Mouse (Mus musculus) embryonic facial prominence, embryonic 14.5 days (tissue): ENCODE data around the gene Rnf123. TPM values are rescaled to one million over a fixed set of nuclear protein-coding genes. Genes with fewer than 3 reads are reported as not detected.

Source experiments
- ATAC-seq: fragments of 200-750 bp; cut with Nextera tagmentation; 2 replicates; pipeline ENCODE4 v1.8.0; 2017; ENCODE audit warnings: low read depth, moderate number of reproducible peaks, moderate TSS enrichment
- DNase-seq: peaks from one replicate; pipeline ENCODE4 v3.0.0-alpha.2; 2015; ENCODE audit warnings: low spot score
- H3K27ac ChIP-seq: fragments of 300-500 bp; sonication (generic); replicated peaks from 2 replicates; pipeline ENCODE4 v1.5.1; 2014; ENCODE audit warnings: low read depth, mild to moderate bottlenecking, low read length, moderate library complexity
- H3K27me3 ChIP-seq: fragments of 300-500 bp; sonication (generic); replicated peaks from 2 replicates; pipeline ENCODE4 v1.6.1; 2014; ENCODE audit warnings: low read length; ENCODE audit not compliant: control insufficient read depth, insufficient read depth
- H3K36me3 ChIP-seq: fragments of 300-500 bp; sonication (generic); 2 replicates; pipeline ENCODE4 v1.6.1; 2014; ENCODE audit warnings: low read length, mixed read lengths; ENCODE audit not compliant: control insufficient read depth, insufficient read depth
- H3K4me1 ChIP-seq: fragments of 300-500 bp; sonication (generic); 2 replicates; pipeline ENCODE4 v1.6.1; 2014; ENCODE audit warnings: antibody characterized with exemption, low read length; ENCODE audit not compliant: control insufficient read depth, insufficient read depth
- H3K4me2 ChIP-seq: fragments of 300-500 bp; sonication (generic); 2 replicates; pipeline ENCODE4 v1.6.1; 2014; ENCODE audit warnings: low read depth, mild to moderate bottlenecking, low read length, moderate library complexity, mixed read lengths
- H3K4me3 ChIP-seq: fragments of 300-500 bp; sonication (generic); 2 replicates; pipeline ENCODE4 v1.5.1; 2014; ENCODE audit warnings: low read depth, mild to moderate bottlenecking, low read length
- H3K9ac ChIP-seq: fragments of 300-500 bp; sonication (generic); 2 replicates; pipeline ENCODE4 v1.6.1; 2014; ENCODE audit warnings: low read depth, mild to moderate bottlenecking, low read length, moderate library complexity, mixed read lengths
- H3K9me3 ChIP-seq: fragments of 300-500 bp; sonication (generic); 2 replicates; pipeline ENCODE4 v1.6.1; 2016; ENCODE audit warnings: low read length; ENCODE audit not compliant: control insufficient read depth
- WGBS: fragments of 180-500 bp; shearing (Covaris S2); extraction: QIAGEN DNeasy Blood & Tissue Kit; methylation state at CpG from one replicate; pipeline ENCODE4 v1.1.7; 2014; 5-methylcytosine and 5-hydroxymethylcytosine counted together
- polyA plus RNA-seq: library from polyadenylated mRNA; unstranded; fragments of >200 nt; fragmentation: Nextera tagmentation; extraction: Ambion mirVana; gene quantifications from 2 replicates; pipeline ENCODE4 v1.2.1, GENCODE M21; 2014

Rnf123 gene
- polyA plus RNA-seq, 1 experiment from 2014 or later: 22.9 TPM

DNA sequence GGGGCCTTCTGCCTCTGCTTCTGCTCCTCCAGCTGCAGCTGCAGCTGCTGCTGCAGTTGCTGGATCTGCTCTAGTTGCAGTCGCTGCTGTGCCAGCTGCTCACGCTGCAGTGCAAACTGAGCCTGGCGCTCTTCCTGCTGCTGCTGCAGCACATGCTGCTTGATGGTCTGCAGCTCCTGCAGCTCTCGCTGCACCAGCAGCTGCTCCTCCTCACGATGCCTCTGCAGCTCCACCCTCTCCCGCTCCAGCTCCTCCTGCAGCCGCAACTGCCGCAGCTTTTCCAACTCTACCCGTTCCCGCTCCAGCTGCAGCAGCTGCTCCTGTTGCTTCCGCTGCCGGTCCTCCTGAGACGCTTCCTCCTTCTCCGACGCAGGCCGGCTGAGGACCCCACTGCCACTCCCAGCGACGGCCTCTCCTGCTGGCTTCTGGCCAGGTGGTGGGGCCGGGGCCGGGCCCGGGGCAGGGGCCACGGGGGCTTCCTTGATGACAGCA is 28.0 kb upstream of the Rnf123 start:
- Histone ChIP-seq H3K36me3 (no peaks in the 10 kb centered on the region), H3K9me3 (0 out of 2 replicates have a peak, but pooled peaks cover 4% of the 10 kb centered on the region), H3K27ac (no peak overlapping the region), H3K4me1 (peaks cover 12% of the 10 kb centered on the region), H3K4me2 (peak overlapping the region; percentile 57), H3K9ac (peak overlapping the region; percentile 47), H3K27me3 (no peaks in the 10 kb centered on the region; the same call in 1 of the 2 replicates), H3K4me3 (peak overlapping the region; percentile 31)
- 13% methylated on average over 17 of the region's 22 CpGs for WGBS
- peak; percentile 79 for DNase-seq
- peak; percentile 10; the same call in 1 of the 2 replicates for ATAC-seq

DNA sequence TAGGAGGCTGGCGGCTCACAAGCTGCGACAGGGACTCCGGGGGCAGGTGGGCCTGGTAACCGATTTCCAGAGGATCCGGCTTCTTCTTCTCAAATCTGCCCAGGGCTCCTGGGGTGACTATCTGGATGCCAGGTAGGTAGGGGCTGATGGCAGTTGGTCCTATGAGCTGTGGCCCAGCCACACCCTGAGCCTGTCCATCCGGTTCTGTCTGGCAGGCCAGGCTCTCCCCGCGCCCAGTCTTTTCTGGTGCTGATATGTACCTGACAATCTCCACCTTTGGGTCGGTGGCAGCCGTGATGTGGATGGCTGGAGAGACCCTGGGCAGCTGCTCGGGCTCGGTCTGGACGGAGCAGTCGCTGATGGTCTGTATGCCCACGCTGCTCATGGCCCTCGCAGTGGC is 27.0 kb upstream of the Rnf123 start:
- peak overlapping the region; percentile 8; the same call in 1 of the 2 replicates for H3K9ac ChIP-seq
- WGBS: 82% methylated on average over 14 of the region's 16 CpGs
- DNase-seq: peak; percentile 9
- no peak for ATAC-seq
- no peaks in the 10 kb centered on the region for H3K36me3 ChIP-seq
- H3K4me3 ChIP-seq: no peak overlapping the region
- H3K9me3 ChIP-seq: 0 out of 2 replicates have a peak, but pooled peaks cover 4% of the 10 kb centered on the region
- peaks cover 16% of the 10 kb centered on the region for H3K4me1 ChIP-seq
- H3K27ac ChIP-seq: no peak overlapping the region
- H3K27me3 ChIP-seq: no peaks in the 10 kb centered on the region; the same call in 1 of the 2 replicates
- peak overlapping the region; percentile 57; the same call in 1 of the 2 replicates for H3K4me2 ChIP-seq

DNA sequence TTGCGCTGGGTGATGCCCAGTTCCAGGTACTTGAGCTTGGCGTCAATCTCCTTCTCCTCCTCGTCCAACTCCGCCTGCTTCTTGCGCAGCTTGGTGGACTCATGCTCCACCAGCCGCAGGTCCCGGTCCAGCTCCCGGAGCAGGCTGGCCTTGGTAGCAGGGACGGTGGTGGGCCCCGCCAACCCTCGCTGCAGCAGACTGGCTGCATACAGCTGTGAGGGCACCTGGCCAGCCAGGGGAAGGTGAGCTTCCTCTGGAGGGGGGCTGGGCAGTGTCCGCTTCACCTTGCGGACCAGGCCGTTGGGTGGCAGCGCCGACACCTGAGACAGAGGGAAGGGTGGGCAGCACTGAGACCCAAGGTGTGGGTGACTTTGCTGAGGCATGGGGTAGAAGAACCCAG is 24.7 kb upstream of the Rnf123 start:
- Histone ChIP-seq H3K9ac (no peak overlapping the region), H3K36me3 (no peaks in the 10 kb centered on the region), H3K4me1 (peaks cover 23% of the 10 kb centered on the region), H3K9me3 (no peaks in the 10 kb centered on the region), H3K4me2 (no peak overlapping the region), H3K4me3 (no peak overlapping the region), H3K27ac (no peak overlapping the region), H3K27me3 (no peaks in the 10 kb centered on the region; the same call in 1 of the 2 replicates)
- 94% methylated on average over 15 of the region's 16 CpGs for WGBS
- DNase-seq (no peak), ATAC-seq (no peak)

DNA sequence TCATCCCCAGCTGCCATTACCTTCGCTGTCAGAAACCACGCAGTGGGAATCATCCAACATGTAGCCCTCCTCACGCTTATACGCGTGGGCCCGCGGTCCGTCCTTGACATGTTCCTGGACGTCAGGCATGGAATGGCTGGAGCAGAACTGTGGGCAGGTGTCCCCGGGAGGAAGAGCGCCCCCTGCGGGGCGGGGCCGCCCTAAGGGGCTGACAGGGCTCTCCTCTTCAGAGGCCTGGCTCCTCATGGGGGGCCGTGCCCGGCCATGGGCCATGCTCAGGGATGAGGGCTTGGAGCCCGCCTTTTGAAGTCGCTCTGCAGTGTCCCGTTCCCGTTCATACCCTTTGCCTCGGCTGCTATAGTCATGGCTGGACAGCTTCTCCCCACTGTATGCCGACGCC is 22.9 kb upstream of the Rnf123 start:
- H3K27ac ChIP-seq: no peak overlapping the region
- no peak overlapping the region for H3K4me3 ChIP-seq
- no peaks in the 10 kb centered on the region for H3K27me3 ChIP-seq
- DNase-seq (no peak), ATAC-seq (no peak)
- H3K4me1 ChIP-seq: peaks cover 20% of the 10 kb centered on the region
- H3K4me2 ChIP-seq: no peak overlapping the region
- H3K9me3 ChIP-seq: no peaks in the 10 kb centered on the region
- no peak overlapping the region for H3K9ac ChIP-seq
- H3K36me3 ChIP-seq: no peaks in the 10 kb centered on the region
- WGBS: 90% methylated on average over 23 of the region's 23 CpGs

DNA sequence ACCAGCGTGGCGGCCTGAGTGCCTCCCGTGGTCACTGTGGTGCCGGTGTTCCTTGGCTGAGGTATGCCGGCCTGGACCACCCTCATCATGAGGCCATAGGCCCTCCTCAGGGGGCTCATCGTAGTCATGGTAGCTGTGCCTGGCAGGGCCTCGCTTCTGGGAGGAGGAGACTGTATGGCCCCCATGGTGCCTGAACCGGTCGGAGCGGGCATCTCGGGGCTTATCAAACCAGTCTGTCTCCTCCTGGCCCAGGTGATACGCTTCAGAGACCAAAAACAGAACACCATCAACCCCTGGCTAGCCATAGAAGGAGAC is 22.4 kb upstream of the Rnf123 start:
- no peaks in the 10 kb centered on the region for H3K36me3 ChIP-seq
- no peak for DNase-seq
- peak overlapping the region; percentile 65 for H3K27ac ChIP-seq
- WGBS: 67% methylated on average over 8 of the region's 12 CpGs
- peak overlapping the region; percentile 42 for H3K4me2 ChIP-seq
- no peaks in the 10 kb centered on the region for H3K9me3 ChIP-seq
- no peaks in the 10 kb centered on the region for H3K27me3 ChIP-seq
- ATAC-seq: peak; percentile 19; the same call in 1 of the 2 replicates
- H3K4me1 ChIP-seq: peaks cover 14% of the 10 kb centered on the region
- H3K9ac ChIP-seq: peak overlapping the region; percentile 47; the same call in 1 of the 2 replicates
- H3K4me3 ChIP-seq: 0 out of 2 replicates have a peak overlapping the region, but pooled peaks have one; percentile 3

DNA sequence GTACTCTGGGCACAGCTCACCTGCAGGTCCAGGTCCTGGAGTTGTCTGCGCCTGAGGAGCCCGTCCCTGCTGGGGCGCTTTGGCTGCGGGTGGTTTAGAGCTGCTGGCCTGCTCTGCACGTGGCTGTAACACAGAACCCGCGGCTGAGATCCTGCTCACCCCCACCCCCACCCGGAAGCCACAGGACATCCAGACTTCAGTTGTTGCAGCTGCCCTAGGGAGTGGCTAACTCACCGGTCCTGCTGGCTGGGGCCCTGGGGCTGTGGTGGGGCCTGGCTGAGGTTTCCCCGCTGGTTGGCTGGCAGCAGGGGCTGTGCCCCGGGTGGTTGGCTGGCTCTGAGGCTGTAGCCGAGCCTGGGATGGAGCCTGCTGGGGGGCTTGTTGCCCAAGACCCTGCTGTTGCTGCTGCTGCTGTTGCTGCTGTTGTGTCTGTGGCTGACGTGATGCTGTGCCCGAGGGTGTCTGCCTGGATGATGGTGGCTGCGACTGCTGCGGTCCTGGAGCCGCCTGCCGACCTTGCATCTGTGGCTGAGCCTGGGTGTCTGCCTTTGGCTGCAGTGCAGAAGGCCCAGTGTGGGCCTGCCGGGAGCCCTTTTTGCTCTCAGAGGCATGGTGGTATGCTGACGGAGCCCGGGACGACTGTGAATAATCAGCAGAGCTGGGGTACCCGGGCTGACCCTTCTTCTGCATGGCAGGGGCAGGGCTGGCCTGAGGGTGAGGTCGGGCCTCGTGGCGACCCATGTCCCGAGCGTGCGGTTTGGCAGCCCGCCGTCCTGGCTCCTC is 21.8 kb upstream of the Rnf123 start:
- 36% methylated on average over 22 of the region's 31 CpGs for WGBS
- DNase-seq: peak; percentile 74
- Histone ChIP-seq H3K4me3 (0 out of 2 replicates have a peak overlapping the region, but pooled peaks have one; percentile 3), H3K27ac (peak overlapping the region; percentile 65), H3K36me3 (no peaks in the 10 kb centered on the region), H3K4me1 (peaks cover 11% of the 10 kb centered on the region), H3K9ac (peak overlapping the region; percentile 47), H3K9me3 (no peaks in the 10 kb centered on the region), H3K27me3 (no peaks in the 10 kb centered on the region), H3K4me2 (peak overlapping the region; percentile 42)
- ATAC-seq: peak; percentile 82

DNA sequence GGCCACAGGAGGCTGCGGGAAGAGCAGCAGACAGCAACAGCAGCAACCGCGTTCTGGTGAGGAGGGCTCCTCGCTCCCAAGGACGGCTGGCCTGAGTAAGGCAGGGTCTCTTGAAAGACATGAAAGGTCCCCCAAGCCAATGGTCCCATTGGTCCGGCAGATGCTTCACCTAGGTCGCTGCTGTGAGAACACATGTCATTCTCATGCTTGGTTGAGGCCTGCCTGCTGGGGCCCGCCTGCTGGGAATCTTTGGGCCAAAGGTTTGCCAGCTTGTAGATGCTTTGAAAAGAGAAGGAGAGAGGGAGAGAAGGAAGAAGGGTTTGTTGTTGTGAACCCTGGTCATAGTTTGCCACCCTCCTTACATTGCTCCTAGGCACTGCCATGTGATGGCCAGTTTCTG is 16.5 kb upstream of the Rnf123 start:
- 81% methylated on average over 8 of the region's 8 CpGs for WGBS

DNA sequence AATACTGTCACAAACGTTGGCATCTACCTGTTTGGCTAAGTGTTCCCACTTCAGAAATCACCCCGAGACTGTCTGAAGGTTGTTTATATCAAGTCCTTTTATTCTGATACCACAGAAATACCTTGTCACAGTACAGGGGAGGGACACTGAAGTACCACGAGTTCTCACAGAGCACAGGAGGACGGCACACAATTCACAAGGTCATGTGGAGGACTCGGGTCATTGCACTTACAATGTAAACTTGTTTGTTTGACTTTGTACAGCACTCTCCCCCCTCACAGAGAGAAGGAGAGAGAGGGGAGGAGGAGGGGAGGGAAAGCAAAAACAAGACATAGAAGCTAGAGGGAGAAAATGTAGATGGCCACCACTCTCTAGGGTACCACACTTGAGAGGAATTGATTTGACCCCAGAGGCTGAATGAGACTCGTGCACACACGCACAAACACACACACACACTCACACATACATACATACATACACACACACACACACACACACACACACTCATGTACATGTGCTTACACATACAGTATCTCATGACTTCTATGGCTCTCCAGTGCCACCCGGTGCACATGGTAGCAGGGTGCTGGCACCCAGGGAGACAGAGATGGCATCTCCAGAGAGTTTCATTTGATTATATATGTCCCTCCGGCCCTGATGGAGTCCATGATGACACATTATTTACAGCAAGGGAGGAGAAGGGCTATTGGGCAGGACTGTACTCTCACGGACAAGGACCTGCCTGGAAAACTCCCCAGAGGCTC is 13.0 kb upstream of the Rnf123 start:
- no peaks in the 10 kb centered on the region for H3K4me1 ChIP-seq
- no peaks in the 10 kb centered on the region for H3K9me3 ChIP-seq
- no peak overlapping the region for H3K4me3 ChIP-seq
- H3K4me2 ChIP-seq: peak overlapping the region; percentile 96; the same call in 1 of the 2 replicates
- WGBS: 56% methylated on average over 10 of the region's 10 CpGs
- no peak for DNase-seq
- H3K9ac ChIP-seq: no peak overlapping the region
- no peaks in the 10 kb centered on the region for H3K27me3 ChIP-seq
- no peak overlapping the region for H3K27ac ChIP-seq
- ATAC-seq: no peak
- peaks cover 16% of the 10 kb centered on the region for H3K36me3 ChIP-seq

More for the DNA sequence above, 16.5 kb upstream of the Rnf123 start:
- Histone ChIP-seq H3K9ac (no peak overlapping the region), H3K4me1 (peaks cover 2% of the 10 kb centered on the region), H3K27ac (no peak overlapping the region), H3K27me3 (no peaks in the 10 kb centered on the region), H3K36me3 (no peaks in the 10 kb centered on the region), H3K4me3 (no peak overlapping the region), H3K9me3 (no peaks in the 10 kb centered on the region), H3K4me2 (no peak overlapping the region)
- ATAC-seq (no peak), DNase-seq (no peak)
